Mouse (Mus musculus) brain, embryonic 14.5 days (tissue): Measurements from ENCODE around the gene Cbx8.

ENCODE experiments used
- CTCF ChIP-seq: fragments of 200-500 bp; IDR thresholded peaks from 2 replicates; pipeline ENCODE4 v1.5.1; 2012; ENCODE audit warnings: inconsistent platforms, mild to moderate bottlenecking, moderate library complexity, borderline replicate concordance; ENCODE audit not compliant: insufficient read depth, insufficient read length; ENCODE audit errors: extremely low read depth
- POLR2A ChIP-seq: fragments of 200-500 bp; IDR thresholded peaks from 2 replicates; pipeline ENCODE4 v1.6.1; 2012; ENCODE audit warnings: mild to moderate bottlenecking, inconsistent platforms, borderline replicate concordance; ENCODE audit not compliant: poor library complexity, insufficient read depth, insufficient read length, severe bottlenecking; ENCODE audit errors: extremely low read depth

- no peak for TF ChIP-seq CTCF
- TF ChIP-seq POLR2A = no peak
These were observed 16.5 kb upstream of the Cbx8 start for GRCm38 (mm10) chr11:119057291-119057690.
